Mouse (Mus musculus) retina, adult 2 months (tissue): ENCODE data around the gene Mical2.

ENCODE experiments used
- DNase-seq: peaks from one replicate; pipeline ENCODE4 v3.0.0-alpha.2; 2012; ENCODE audit warnings: low read depth, low spot score

Gene Mical2

DNA sequence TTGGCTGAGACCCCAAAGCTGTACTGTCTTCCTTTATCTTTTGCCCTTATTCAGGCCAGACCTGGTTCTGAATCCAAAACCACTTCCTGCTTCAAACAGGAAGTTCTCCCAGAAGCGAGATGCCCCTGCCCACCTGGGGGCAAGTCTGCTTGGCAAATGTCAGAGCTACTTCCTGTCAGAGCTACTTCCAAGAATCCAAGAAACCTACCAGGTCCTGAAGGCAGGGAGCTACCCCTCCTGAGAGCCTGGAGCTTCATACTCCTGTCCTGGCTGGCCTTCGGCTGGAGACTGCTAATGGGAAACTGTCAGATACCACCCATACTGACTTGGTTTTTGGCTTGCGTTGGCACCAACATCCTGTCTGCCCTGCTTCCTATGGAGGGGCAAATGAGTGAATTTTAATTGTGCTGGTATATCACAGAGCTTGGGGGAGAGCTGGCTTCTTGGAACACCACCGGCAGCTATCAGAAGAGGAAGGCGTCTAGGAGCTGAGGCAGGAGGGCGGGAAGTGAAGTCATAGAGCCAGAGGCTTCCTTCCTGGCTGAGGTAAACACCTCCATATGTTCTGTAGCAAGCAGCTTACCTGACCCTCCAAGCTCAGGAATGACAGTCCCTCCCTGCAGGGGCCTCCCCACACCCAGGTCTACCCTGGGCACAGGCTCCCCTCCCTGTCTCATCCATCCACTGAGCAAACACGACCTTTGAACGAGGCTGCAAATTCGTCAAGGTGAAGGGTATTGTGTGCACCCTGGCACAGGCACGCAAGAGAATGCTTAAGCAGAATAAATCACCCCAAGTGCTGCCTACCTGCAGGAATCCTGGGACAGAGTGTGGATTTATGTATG, 17.1 kb upstream of the Mical2 start:
- DNase-seq: no peak

DNA sequence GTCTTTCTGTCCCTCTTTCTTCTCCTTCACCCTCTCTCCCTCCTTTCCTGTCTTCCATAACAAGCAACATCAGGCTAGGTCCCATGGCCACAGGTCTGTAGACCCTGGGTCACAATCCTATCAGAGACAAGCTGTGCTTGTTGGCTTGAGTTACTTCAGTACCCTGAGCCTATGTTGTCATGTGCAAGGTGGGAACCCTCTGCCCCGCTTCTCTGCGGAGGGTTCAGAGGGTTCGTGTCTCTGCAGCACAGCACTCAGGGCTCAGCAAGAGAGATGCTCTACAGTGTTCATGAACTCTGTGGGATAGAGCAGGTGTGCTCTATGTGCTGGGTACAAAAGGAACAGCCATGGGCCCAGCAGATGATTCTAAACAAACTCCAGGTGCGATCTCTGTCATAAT, 16.0 kb upstream of the Mical2 start:
- no peak for DNase-seq

DNA sequence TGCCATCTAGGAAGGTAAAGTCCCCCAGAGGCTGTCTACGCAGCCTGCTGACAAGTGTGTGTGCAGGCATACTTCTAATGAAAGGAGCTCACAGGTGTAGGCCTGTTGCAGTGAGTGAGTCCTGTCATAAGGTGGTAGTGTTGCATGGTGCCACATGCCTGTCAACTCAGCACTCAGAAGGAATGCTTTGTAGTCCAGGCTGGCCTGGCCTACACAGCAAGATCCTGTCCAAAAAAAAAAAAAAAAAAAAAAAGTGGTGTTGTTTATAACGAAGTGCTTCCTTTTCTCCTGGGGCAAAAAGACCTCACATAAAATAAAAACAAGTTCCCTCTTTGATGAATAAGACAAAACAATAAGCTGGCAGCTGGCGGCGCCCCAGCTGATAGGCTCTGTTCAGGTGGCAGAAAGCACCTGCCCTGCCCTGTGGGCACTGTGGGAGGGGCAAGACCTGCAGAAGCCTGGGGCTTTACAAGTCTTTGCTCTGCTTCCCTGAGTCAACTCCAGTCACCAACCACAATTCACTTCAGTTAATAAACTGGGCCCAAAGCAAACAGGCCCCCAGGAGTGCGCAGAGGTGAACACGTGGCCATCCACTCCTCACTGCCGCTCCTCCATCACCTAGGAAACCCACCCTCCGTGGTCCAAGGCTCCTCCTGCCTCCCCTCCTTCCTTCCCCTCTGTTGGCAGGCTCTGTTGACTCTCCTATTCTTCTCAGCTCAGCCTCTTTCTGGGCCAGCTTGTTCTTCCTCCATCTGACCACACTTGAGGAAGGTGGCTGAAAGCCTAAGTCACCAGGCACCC, 12.5 kb upstream of the Mical2 start:
- no peak for DNase-seq

DNA sequence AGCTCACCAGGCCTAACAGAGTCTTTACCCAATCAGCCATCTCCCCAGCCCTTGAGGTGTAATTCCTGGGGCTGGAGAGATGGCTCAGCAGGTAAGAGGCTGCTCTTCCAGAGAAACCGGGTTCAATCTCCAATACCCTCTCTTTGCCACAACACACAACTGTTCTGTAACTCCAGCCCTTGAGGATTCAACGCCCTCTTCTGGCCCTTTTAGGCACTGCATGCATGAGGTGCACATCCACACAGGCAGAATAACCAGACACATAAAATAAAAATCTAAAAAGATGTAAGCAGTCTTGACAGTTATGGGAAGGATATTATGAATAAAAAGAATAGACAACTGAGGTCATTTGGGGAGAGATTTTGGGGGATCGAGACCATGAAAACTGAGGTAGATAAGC, 9.8 kb upstream of the Mical2 start:
- no peak for DNase-seq

DNA sequence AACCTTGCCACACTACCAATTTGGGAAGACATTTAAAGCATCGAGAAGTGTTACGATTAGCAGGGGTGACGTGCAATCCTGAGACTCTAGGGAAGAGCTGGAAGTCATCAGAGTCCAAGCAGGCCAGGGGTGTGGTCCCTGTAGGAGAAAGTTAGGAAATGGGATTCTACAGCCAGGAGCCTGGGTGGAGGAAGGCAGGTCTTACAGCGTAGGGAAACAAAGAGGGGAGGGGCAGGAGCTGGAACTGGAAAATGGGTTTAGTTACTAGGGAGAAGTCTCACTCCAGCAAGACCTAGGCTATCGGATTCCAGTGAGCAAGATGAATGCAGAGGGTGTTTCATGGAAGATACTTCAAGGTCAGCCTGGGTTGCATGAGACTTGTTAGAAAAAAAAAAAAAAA, 8.9 kb upstream of the Mical2 start:
- DNase-seq: no peak

DNA sequence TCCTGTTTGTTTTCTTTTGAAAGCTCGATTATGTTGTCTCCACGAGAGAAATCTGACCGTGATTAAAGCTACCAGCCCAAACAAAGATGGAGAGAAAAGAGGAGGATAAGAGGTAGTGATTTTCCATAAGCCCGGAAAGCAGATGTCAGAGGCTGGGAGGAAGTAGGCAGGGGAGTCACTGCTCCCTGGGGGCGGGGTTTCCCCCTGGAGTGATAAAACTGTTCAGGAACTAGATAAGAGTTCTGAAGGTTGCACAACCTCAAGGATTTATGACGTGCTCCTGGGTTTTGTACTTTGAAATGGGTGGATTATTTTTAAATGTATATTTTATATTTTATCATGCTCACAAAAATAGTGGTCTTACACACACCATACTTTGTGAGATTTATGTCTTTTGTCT, 8.4 kb upstream of the Mical2 start:
- no peak for DNase-seq

DNA sequence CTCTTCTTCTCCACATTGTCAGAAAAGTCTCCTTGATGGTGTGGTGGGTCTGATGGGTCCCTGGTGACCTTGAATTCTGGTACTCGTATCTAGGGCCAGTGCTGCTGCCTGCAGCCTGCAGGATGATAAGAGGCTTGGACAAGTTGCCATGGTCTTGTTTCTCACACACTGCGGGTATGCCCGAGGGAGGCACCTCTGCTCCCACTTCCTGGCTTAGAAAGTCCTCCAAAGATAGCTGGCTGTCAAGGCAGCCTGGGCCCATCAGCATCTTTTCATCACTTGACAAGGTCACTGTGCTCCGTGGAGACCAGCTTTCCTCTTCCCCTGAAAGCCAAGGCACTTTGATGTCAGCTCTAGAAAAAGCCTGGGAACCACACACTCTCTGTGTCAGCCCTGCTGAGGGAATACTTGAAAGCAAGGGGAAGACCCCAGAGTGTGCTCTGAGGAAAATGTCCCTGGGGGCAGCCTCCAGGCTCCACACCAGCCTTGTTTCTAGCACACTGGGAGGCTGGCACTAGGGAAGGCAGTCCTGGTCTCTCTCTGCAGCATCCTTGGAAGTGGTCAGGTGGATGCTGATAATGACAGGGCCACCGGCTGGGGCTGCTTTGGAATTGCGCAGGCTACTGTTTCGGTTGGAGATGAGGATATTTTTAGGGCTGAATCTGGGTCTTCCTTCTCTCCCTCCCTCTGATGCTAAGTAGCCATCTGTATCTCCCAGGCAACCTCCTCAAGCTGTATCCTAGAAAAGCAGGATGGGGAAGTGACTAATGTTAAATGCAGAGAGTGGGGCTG, 2.7 kb upstream of the Mical2 start:
- no peak for DNase-seq

DNA sequence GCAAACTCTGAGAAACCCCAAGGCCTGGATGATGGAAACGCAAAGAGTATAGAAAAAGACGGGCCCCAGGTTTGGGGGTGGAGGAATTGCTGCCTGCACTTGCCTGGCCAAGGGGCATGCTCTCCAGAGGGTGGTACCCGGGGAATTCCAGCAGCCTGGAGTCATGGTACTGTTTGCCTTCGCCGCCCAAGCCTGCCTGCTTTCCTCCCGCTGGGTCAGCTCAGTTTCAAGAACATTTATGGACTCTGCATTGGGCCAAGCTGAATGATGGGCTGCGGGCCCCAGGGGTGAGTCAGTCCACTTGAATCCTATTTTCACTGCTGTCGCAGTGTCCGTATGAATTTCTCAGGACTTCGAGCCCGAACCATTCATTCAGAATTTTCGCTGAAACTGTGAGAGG, 802 bp upstream of the Mical2 start:
- DNase-seq: no peak

DNA sequence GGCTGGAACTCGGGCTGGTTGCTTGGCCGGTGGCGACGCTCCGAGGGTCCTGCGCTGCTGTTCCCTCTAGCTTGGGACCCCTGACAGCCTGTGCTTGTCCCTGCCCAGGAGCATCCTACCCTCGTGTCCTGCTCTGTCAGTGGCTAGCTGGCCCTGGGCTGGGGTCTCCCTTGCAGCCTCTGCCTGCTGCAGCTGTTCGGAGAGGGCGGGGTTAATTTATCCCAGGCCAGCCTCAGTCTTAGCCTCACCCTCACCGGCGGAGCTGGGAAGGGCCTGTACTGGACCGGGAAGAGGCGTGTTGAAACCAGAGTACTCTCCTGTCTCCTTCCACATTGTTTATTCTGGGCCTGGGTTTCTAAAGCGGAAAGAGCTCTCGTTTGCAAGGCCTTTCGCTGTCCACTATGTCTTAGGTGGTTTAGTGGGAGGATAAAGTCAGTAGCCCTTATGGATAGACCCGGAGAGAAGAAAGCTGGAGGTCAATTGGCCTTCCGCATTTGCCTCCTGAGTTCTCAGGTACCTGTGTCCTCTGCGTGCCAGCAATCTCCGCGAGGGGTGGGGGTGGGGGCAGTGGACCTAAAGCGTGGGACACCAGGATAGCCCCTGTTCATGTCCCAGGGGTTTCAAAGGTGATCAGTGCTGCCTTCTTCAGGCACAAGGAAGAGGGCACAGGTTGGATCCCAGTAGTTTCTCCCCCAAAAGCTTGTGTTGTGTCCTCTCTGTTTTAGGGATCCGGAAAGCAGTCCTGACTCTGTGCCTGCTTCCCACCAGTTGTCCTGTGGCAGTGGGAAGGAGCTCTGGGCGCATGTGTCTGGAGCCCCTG, 1.0 kb downstream of the Mical2 start:
- DNase-seq: no peak

DNA sequence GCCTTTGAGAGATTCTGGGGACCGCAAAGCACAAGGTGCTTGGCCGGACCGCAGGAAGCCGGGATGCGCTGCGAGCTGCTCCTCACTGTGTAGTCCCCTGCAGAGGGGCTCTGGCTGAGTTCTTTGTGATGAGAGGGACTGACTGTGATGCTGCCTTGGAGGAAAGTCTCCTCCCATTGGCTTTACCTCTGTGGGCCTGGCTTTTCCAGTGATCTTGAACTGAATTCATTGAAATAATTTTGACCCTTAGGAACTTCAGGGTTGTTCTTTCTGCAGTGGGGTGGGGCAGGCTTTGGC, 1.6 kb downstream of the Mical2 start:
- no peak for DNase-seq

DNA sequence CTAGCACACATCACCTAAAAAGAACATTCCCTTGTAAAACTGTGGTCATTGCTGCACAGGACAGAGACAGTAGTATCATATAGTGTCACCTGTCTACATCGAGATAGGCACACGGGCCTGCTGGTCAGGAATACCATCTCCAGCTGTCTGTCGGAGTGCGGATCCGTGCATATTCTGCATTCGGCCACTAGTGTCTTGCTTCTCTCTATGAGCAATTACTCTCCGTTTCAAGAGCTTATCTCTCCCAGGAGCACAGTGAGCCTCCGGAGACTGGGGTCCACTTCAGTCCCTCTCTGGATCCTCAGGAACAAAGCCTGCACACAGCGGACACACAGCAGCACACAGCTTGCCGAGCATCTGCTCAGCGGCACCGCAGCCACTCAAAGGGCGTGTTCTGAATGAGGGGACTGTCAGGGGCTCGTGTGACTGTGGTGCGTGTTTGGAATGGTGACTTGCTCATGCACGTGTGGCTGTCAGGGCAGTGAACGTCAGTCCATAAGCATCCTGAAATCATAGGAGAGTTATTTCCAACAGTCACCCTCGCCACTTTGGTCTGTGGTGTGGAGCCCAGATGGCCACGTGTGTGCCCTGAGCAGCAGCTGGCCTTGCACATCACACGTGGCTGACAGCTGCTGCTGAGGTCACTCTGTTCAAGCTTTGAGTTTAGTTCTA, 3.3 kb downstream of the Mical2 start:
- DNase-seq: no peak

DNA sequence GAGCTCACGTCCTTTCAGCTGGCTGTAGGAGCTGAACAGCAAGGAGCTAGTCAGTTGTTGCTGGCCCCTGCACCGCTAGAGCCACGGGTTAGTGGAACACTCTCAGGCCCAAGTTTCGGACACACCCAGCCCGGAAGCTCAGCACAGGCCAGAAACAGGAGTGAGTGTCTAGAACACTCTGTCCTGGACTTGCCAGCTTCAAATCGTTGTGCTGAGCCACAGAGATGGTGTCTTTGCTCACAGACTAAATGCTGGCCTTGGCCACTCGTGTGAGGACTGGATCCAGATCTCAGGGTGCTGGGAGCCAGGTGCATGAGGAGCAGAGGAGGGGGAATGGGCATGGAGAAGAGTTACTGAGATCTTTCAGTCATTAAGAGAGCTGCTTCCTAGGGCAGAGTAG, 6.1 kb downstream of the Mical2 start:
- no peak for DNase-seq

DNA sequence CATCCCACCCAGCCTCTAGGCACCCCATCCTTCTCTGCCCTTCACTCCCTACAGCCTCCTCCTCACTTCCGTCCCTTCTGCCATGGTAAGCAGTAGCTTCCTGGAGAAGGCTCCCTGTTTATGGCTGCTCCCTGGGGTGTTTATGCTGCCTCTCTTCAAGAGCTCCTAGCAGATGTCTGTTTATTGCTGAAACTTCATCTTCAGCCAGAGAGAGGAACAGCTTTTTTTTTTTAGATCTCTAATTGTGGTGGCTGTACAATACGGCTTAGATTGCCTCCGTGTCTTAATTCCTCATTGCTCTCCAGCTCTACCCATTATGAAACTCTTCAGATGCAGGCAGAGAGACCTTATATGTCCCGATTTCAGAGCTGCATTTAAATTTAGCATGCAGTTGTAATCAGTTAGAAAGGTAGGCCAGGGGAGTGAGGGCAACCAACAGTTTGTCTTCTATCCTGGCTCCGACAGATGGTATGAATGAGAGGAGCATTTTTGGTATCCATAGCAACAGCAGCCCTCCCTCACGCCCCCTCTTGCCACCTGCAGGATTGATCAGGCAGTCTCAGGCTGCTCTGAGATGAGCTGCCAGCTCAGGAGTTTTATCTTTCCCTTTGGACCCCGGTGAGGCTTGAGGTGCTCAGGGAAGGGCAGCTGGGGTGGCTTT, 7.8 kb downstream of the Mical2 start:
- no peak for DNase-seq

DNA sequence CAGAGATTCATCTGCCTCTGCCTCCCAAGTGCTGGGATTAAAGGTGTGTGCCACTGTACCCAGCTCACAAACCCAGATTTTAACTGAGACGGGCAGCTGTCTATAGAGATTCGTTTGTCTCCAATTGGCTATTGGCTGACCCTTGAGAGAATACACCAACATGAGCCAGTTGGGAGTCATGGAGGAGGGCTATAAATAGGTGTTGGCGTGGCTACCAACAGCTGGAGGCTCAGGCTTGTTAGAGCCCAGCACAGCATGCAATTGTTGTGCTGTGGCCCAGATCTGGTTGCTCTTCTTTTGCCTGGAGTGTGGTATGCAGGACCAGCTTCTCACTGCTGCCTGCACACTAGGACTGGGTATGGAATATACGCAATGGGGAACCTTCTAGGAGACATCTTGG, 8.8 kb downstream of the Mical2 start:
- no peak for DNase-seq

DNA sequence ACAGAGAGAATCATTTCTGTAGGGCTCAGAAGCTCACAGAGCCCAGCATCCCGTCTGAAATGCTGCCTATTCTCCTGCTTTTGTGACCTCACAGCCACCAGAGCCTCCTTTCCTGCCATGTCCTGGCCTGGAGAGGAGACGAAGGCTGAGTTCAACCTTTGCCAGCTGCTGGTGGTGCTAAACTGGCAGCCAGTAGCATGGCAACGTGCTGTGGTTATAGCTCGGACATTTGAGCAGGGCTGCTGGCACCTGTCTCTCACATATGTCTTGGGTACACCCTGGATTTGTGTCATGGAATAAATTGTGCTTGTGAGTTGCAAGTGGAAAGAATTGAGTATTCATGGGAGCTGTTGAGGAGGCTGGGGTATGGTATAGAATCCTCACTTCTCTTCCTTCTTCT, 9.8 kb downstream of the Mical2 start:
- DNase-seq: no peak

DNA sequence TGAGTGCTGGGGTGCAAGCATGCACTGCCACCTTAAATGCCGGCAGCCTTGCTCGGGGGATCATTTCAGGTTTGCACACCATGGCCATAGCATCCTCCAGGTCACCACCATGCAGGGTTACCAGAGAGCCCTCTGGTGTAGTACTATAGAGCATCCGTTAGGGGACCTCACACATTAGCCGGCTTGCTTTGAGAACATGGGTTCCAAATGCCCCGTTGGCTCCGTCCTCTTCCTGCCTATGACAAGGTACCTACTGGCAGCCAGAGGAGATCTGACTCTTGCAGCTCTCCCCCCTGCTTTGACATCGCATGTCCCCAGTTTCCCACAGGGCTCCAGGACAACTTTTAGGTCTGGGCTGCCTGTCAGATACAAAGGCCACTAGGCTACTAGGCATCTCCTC, 11.6 kb downstream of the Mical2 start:
- no peak for DNase-seq

DNA sequence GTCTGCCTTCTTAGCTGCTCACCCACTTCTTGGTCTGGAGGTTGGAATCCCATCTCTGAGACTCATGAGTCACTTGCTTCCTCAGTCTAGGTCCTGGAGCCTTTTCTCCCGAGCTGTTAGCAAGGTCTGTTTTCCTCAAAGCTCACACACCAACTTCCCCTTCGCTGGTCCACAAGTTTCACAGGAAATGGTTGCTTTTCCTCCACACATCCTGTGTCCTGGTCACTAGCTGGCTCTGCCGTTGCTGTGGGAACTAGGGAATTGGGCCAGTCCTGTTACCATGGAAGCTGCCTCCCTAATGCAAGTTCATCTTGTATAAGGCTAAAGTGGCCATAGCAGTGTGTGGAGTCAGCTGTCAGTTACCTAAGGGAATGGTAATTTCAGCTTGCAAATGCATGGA, 12.2 kb downstream of the Mical2 start:
- no peak for DNase-seq

DNA sequence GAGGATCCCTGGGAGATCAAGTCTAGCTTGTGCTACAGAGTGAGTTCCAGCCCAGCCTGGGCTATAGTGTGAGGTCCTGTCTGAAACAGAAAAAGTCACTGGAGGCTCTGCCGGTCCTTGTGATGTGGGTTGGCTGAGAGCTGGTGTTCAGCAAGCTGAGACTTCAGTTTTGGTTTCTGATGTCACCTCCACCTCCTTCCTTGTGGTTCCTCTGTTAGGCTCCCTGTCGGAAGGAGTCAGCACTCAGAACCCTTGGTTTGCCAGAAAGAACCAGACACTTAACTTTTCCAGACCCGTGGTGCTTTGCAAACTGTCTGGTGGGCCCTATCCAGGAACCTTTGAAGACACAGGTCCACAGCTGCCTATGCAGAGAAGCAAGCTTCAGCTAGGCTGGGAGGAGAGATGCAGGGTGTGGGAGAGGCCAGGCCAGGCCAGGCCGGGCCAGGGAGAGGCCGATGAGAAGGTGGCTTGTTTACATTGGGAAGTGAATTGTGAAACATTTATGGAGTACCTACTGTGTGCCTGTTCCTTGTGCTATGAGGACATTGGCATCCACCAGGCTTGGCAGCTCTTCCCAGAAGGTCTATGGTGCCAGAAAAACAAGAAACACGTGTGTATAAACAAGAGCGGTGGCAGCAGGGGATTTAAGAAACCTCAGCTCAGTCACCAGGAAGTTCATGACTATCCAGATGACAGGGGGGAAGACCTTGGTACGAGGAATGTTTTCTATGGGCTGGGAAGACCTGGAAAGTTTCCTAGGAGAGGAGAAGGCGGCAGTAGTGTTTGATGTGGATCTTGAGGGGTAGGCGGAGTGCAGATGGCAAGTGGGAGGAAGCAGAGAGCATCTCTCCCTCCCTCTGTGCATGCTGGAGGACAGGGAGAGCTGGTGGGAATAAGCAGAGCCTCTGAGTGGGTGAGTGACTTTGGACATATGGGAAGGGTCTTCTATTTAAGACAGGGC, 13.4 kb downstream of the Mical2 start:
- DNase-seq: no peak

DNA sequence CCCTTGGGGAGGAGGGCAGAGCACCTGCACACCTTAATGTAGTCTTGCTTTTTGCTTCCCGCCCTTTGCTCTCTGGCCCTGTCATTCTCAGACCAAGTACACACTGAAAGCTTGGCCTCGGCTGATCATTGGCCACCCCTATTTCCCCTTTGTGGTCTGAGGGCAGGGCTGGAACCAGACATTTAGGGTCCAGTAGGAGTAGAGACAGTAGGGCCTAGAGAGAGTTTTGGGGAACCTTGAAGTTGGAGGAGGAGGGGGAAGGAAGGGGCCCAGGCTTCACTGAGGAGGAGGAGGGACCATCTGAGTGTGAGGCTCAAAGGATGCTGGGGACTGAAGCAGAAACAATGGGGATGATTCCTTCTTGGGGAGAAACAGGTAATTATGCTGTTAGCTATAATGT, 15.1 kb downstream of the Mical2 start:
- no peak for DNase-seq
